Mouse (Mus musculus): ENCODE results near the gene Snx32. TPM values are rescaled to one million over a fixed set of nuclear protein-coding genes. Genes with fewer than 3 reads are reported as not detected.
A peak's percentile ranks its signal among the peaks of the same experiment; 100 is the strongest.
"Not testable (repeated sequence)": the region's sequence is repeated elsewhere in the genome, so short reads cannot be mapped to it uniquely, and the experiment has no call there.

Gene Snx32
- total RNA-seq, 2 experiments from 2014 or later: 7.8 to 7.9 TPM

- DNase-seq: no peak
Observed at GRCm38 (mm10) chr19:5512091-5513004, 2.0 kb upstream of the Snx32 start.

GRCm38 (mm10) chr19:5511074-5511632 lies 815 bp upstream of the Snx32 start:
- no peak for DNase-seq

GRCm38 (mm10) chr19:5503687-5504086 lies 6.7 kb downstream of the Snx32 start, which contains the start of gene 1700020D05Rik:
Gene 1700020D05Rik (minus strand): TSS chr19:5503787.
- DNase-seq: no peak

- DNase-seq: no peak
Observed at GRCm38 (mm10) chr19:5500330-5500875, 9.9 kb downstream of the Snx32 start.

- no peak for DNase-seq
Observed at GRCm38 (mm10) chr19:5496052-5496370, 14.3 kb downstream of the Snx32 start.

GRCm38 (mm10) chr19:5495353-5496051 lies 14.8 kb downstream of the Snx32 start:
- no peak for DNase-seq

GRCm38 (mm10) chr19:5494314-5494713 lies 16.0 kb downstream of the Snx32 start:
- DNase-seq: no peak

GRCm38 (mm10) chr19:5493301-5493721 lies 17.0 kb downstream of the Snx32 start:
- DNase-seq: not testable (repeated sequence)

- no peak for DNase-seq
Observed at GRCm38 (mm10) chr19:5492641-5493040, 17.7 kb downstream of the Snx32 start.

- peak; percentile 87 for DNase-seq
Observed at GRCm38 (mm10) chr19:5490898-5491708, 19.2 kb downstream of the Snx32 start.

GRCm38 (mm10) chr19:5490313-5490897 lies 19.9 kb downstream of the Snx32 start, which contains the start of gene Cfl1:
Gene Cfl1 (plus strand): TSS chr19:5490455.
- peak; percentile 95 for DNase-seq

GRCm38 (mm10) chr19:5489721-5490120 lies 20.6 kb downstream of the Snx32 start:
- not testable (repeated sequence) for DNase-seq

- peak; percentile 98 for DNase-seq
Observed at GRCm38 (mm10) chr19:5488878-5489571, 21.3 kb downstream of the Snx32 start.

- peak; percentile 98 for DNase-seq
Observed at GRCm38 (mm10) chr19:5487768-5488550, 22.4 kb downstream of the Snx32 start, which contains the start of gene Mus81. Gene Mus81 (minus strand): TSS chr19:5488402.

GRCm38 (mm10) chr19:5486771-5487170 lies 23.6 kb downstream of the Snx32 start:
- no peak for DNase-seq

- no peak for DNase-seq
Observed at GRCm38 (mm10) chr19:5486286-5486685, 24.1 kb downstream of the Snx32 start.

GRCm38 (mm10) chr19:5485821-5486220 lies 24.5 kb downstream of the Snx32 start:
- no peak for DNase-seq

- DNase-seq: no peak
Observed at GRCm38 (mm10) chr19:5485371-5485770, 25.0 kb downstream of the Snx32 start.

GRCm38 (mm10) chr19:5484496-5484895 lies 25.8 kb downstream of the Snx32 start:
- no peak for DNase-seq
